Mouse (Mus musculus): Measurements from ENCODE around the gene Vsig8. TPM values are rescaled to one million over a fixed set of nuclear protein-coding genes. Genes with fewer than 3 reads are reported as not detected.

The Vsig8 gene
- total and polyA plus RNA-seq, 2 experiments from 2014 or later, result 0.67 to 0.71 TPM

GRCm38 (mm10) chr1:172512962-172513361, 42.8 kb upstream of the Vsig8 start:
- WGBS, result 32% methylated on average over 13 of the region's 13 CpGs
- Histone ChIP-seq H3K4me1 (ENCODE audit: insufficient read depth) (no peaks in the 10 kb centered on the region), H3K36me3 (ENCODE audit: insufficient read depth) (no peaks in the 10 kb centered on the region), H3K9ac (no peak overlapping the region), H3K4me2 (ENCODE audit: low read depth) (no peak overlapping the region), H3K27me3 (ENCODE audit: insufficient read depth, low read length) (no peaks in the 10 kb centered on the region), H3K27ac (ENCODE audit: low read depth, low read length) (no peak overlapping the region), H3K4me3 (ENCODE audit: low read depth, low read length) (no peak overlapping the region), H3K9me3 (ENCODE audit: low read length) (no peaks in the 10 kb centered on the region)
- DNase-seq (no peak), ATAC-seq (no peak)
- 0 out of 2 replicates have a peak, but pooled peaks have one; percentile 16 for TF ChIP-seq CTCF (IDR thresholded peaks at IDR 0.05; ENCODE audit: low read depth)

GRCm38 (mm10) chr1:172513525-172514212, 42.1 kb upstream of the Vsig8 start:
- H3K4me3 ChIP-seq (ENCODE audit: low read depth, low read length), result no peak overlapping the region
- ATAC-seq, result peak; percentile 53
- no peak for TF ChIP-seq CTCF (IDR thresholded peaks at IDR 0.05; ENCODE audit: low read depth)
- no peaks in the 10 kb centered on the region for H3K4me1 ChIP-seq (ENCODE audit: insufficient read depth)
- H3K27me3 ChIP-seq (ENCODE audit: insufficient read depth, low read length), result no peaks in the 10 kb centered on the region
- H3K9me3 ChIP-seq (ENCODE audit: low read length), result no peaks in the 10 kb centered on the region
- no peak overlapping the region for H3K9ac ChIP-seq
- DNase-seq, result no peak
- H3K36me3 ChIP-seq (ENCODE audit: insufficient read depth), result no peaks in the 10 kb centered on the region
- H3K27ac ChIP-seq (ENCODE audit: low read depth, low read length), result no peak overlapping the region
- 73% methylated on average over 17 of the region's 17 CpGs for WGBS
- H3K4me2 ChIP-seq (ENCODE audit: low read depth), result no peak overlapping the region

GRCm38 (mm10) chr1:172514213-172514529, 41.6 kb upstream of the Vsig8 start:
- ATAC-seq (no peak), DNase-seq (no peak)
- no peak for TF ChIP-seq CTCF (IDR thresholded peaks at IDR 0.05; ENCODE audit: low read depth)
- Histone ChIP-seq H3K9me3 (ENCODE audit: low read length) (no peaks in the 10 kb centered on the region), H3K4me2 (ENCODE audit: low read depth) (no peak overlapping the region), H3K27me3 (ENCODE audit: insufficient read depth, low read length) (no peaks in the 10 kb centered on the region), H3K27ac (ENCODE audit: low read depth, low read length) (no peak overlapping the region), H3K4me3 (ENCODE audit: low read depth, low read length) (no peak overlapping the region), H3K4me1 (ENCODE audit: insufficient read depth) (no peaks in the 10 kb centered on the region), H3K36me3 (ENCODE audit: insufficient read depth) (no peaks in the 10 kb centered on the region), H3K9ac (no peak overlapping the region)
- WGBS, result 74% methylated on average over 4 of the region's 4 CpGs

- no peak for DNase-seq
- Histone ChIP-seq H3K4me3 (ENCODE audit: low read depth, low read length) (no peak overlapping the region), H3K4me2 (ENCODE audit: low read depth) (no peak overlapping the region), H3K9me3 (ENCODE audit: low read length) (no peaks in the 10 kb centered on the region), H3K9ac (no peak overlapping the region), H3K4me1 (ENCODE audit: insufficient read depth) (no peaks in the 10 kb centered on the region), H3K27ac (ENCODE audit: low read depth, low read length) (no peak overlapping the region), H3K36me3 (ENCODE audit: insufficient read depth) (no peaks in the 10 kb centered on the region), H3K27me3 (ENCODE audit: insufficient read depth, low read length) (no peaks in the 10 kb centered on the region)
- no peak for TF ChIP-seq CTCF (IDR thresholded peaks at IDR 0.05; ENCODE audit: low read depth)
- 81% methylated on average over 7 of the region's 7 CpGs for WGBS
- ATAC-seq, result no peak
Observed at GRCm38 (mm10) chr1:172514551-172515268, 41.0 kb upstream of the Vsig8 start.

- Histone ChIP-seq H3K9me3 (ENCODE audit: low read length) (no peaks in the 10 kb centered on the region), H3K4me2 (ENCODE audit: low read depth) (no peak overlapping the region), H3K9ac (no peak overlapping the region), H3K36me3 (ENCODE audit: insufficient read depth) (no peaks in the 10 kb centered on the region), H3K27me3 (ENCODE audit: insufficient read depth, low read length) (no peaks in the 10 kb centered on the region), H3K4me1 (ENCODE audit: insufficient read depth) (no peaks in the 10 kb centered on the region), H3K4me3 (ENCODE audit: low read depth, low read length) (no peak overlapping the region), H3K27ac (ENCODE audit: low read depth, low read length) (no peak overlapping the region)
- 83% methylated on average over 1 of the region's 1 CpGs for WGBS
- DNase-seq (no peak), ATAC-seq (no peak)
- TF ChIP-seq CTCF (IDR thresholded peaks at IDR 0.05; ENCODE audit: low read depth), result no peak
Observed at GRCm38 (mm10) chr1:172515396-172515795, 40.3 kb upstream of the Vsig8 start.

- 81% methylated on average over 4 of the region's 4 CpGs for WGBS
- Histone ChIP-seq H3K4me2 (ENCODE audit: low read depth) (no peak overlapping the region), H3K27me3 (ENCODE audit: insufficient read depth, low read length) (no peaks in the 10 kb centered on the region), H3K4me1 (ENCODE audit: insufficient read depth) (no peaks in the 10 kb centered on the region; the same call in 1 of the 2 replicates), H3K36me3 (ENCODE audit: insufficient read depth) (no peaks in the 10 kb centered on the region), H3K27ac (ENCODE audit: low read depth, low read length) (no peak overlapping the region), H3K4me3 (ENCODE audit: low read depth, low read length) (no peak overlapping the region), H3K9me3 (ENCODE audit: low read length) (no peaks in the 10 kb centered on the region), H3K9ac (no peak overlapping the region)
- DNase-seq (no peak), ATAC-seq (no peak)
- peak; percentile 48 for TF ChIP-seq CTCF (IDR thresholded peaks at IDR 0.05; ENCODE audit: low read depth)
Observed at GRCm38 (mm10) chr1:172518013-172518412, 37.7 kb upstream of the Vsig8 start.

GRCm38 (mm10) chr1:172519644-172520043, 36.1 kb upstream of the Vsig8 start:
- no peak overlapping the region for H3K4me2 ChIP-seq (ENCODE audit: low read depth)
- no peaks in the 10 kb centered on the region; the same call in 1 of the 2 replicates for H3K4me1 ChIP-seq (ENCODE audit: insufficient read depth)
- DNase-seq (no peak), ATAC-seq (no peak)
- H3K27me3 ChIP-seq (ENCODE audit: insufficient read depth, low read length), result no peaks in the 10 kb centered on the region
- 71% methylated on average over 6 of the region's 6 CpGs for WGBS
- no peak overlapping the region for H3K27ac ChIP-seq (ENCODE audit: low read depth, low read length)
- H3K9me3 ChIP-seq (ENCODE audit: low read length), result no peaks in the 10 kb centered on the region
- no peak overlapping the region for H3K4me3 ChIP-seq (ENCODE audit: low read depth, low read length)
- no peak for TF ChIP-seq CTCF (IDR thresholded peaks at IDR 0.05; ENCODE audit: low read depth)
- no peaks in the 10 kb centered on the region for H3K36me3 ChIP-seq (ENCODE audit: insufficient read depth)
- no peak overlapping the region for H3K9ac ChIP-seq
